Mouse (Mus musculus): ENCODE data around the gene Otud3.
"Not testable (repeated sequence)": the region's sequence is repeated elsewhere in the genome, so short reads cannot be mapped to it uniquely, and the experiment has no call there.

Otud3 gene

GRCm38 (mm10) chr4:138913797-138914196 is at the start of gene Otud3:
TSS of gene Otud3 (minus strand) at chr4:138913945.
- peak; percentile 96 to 98 for DNase-seq

- DNase-seq, result no peak
These were observed 49.0 kb upstream of the Otud3 start for GRCm38 (mm10) chr4:138962719-138963118.

GRCm38 (mm10) chr4:138959926-138960325 is 46.2 kb upstream of the Otud3 start:
- DNase-seq, result peak in 1 of 2 experiments; percentile 74

GRCm38 (mm10) chr4:138959120-138959519 is 45.4 kb upstream of the Otud3 start:
- no peak for DNase-seq

GRCm38 (mm10) chr4:138958612-138959011 is 44.9 kb upstream of the Otud3 start:
- DNase-seq, result no peak

- DNase-seq, result no peak
These were observed 34.5 kb upstream of the Otud3 start for GRCm38 (mm10) chr4:138948257-138948656.

- DNase-seq, result peak; percentile 78 to 85
These were observed 30.0 kb upstream of the Otud3 start for GRCm38 (mm10) chr4:138943730-138944129.

- no peak for DNase-seq
These were observed 28.2 kb upstream of the Otud3 start for GRCm38 (mm10) chr4:138941966-138942365.

GRCm38 (mm10) chr4:138941401-138941800 is 27.7 kb upstream of the Otud3 start:
- DNase-seq, result no peak

GRCm38 (mm10) chr4:138939481-138939880 is 25.7 kb upstream of the Otud3 start:
- DNase-seq, result no peak

- DNase-seq, result peak in 1 of 2 experiments; percentile 76
These were observed 24.9 kb upstream of the Otud3 start for GRCm38 (mm10) chr4:138938495-138939269.

- DNase-seq, result no peak
These were observed 20.9 kb upstream of the Otud3 start for GRCm38 (mm10) chr4:138934456-138935145.

GRCm38 (mm10) chr4:138933862-138934261 is 20.1 kb upstream of the Otud3 start:
- DNase-seq, result no peak

- no peak for DNase-seq
These were observed 11.8 kb upstream of the Otud3 start for GRCm38 (mm10) chr4:138925561-138925960.

GRCm38 (mm10) chr4:138922131-138922459 is 8.3 kb upstream of the Otud3 start:
- peak; percentile 92 to 98 for DNase-seq

GRCm38 (mm10) chr4:138921254-138922130 is 7.7 kb upstream of the Otud3 start:
- DNase-seq, result no peak

- DNase-seq, result no peak
These were observed 3.5 kb upstream of the Otud3 start for GRCm38 (mm10) chr4:138917282-138917681.

GRCm38 (mm10) chr4:138913141-138913787 is 481 bp downstream of the Otud3 start:
- peak in 1 of 2 experiments; percentile 6 for DNase-seq

- no peak for DNase-seq
These were observed 8.0 kb downstream of the Otud3 start for GRCm38 (mm10) chr4:138905624-138906337.

- no peak for DNase-seq
These were observed 14.4 kb downstream of the Otud3 start for GRCm38 (mm10) chr4:138899361-138899760.

- not testable (repeated sequence) for DNase-seq
These were observed 20.0 kb downstream of the Otud3 start for GRCm38 (mm10) chr4:138893789-138894188.

GRCm38 (mm10) chr4:138892655-138893054 is 21.1 kb downstream of the Otud3 start:
- DNase-seq, result no peak

All from kidney, adult 8-10 months (tissue).